ENCODE assay signal across 8 mouse cellular contexts in genomic region chr1:152955564-152956211, GRCm38 (mm10). TPM values are rescaled to one million over a fixed set of nuclear protein-coding genes. Genes with fewer than 3 reads are reported as not detected.
A peak's percentile ranks its signal among the peaks of the same experiment; 100 is the strongest.
DNase-seq lines count a peak whose midpoint lies in the region; ATAC-seq and TF ChIP-seq lines count a peak whose summit lies in the region.

No protein-coding gene starts in this region.

- H3K9ac ChIP-seq in liver, embryonic 11.5 days (ENCODE audit: low read depth, low read length): no peak overlapping the region
- no peak overlapping the region for H3K9ac ChIP-seq in liver, postnatal 0 days (replicated peaks)
- peak overlapping the region; percentile 76 for H3K9ac ChIP-seq in forebrain, postnatal 0 days

- TF ChIP-seq EP300 in liver, postnatal 0 days (IDR thresholded peaks at IDR 0.05; ENCODE audit: low read depth): no peak

- H3K27me3 ChIP-seq in liver, embryonic 11.5 days (replicated peaks; ENCODE audit: control insufficient read depth, insufficient read depth, low read length): peaks cover 37% of the 10 kb centered on the region
- H3K27me3 ChIP-seq in liver, postnatal 0 days (ENCODE audit: insufficient read depth, low read length): peaks cover 37% of the 10 kb centered on the region
- H3K27me3 ChIP-seq in forebrain, postnatal 0 days (ENCODE audit: insufficient read depth, low read length): no peaks in the 10 kb centered on the region; the same call in 1 of the 2 replicates
- H3K27me3 ChIP-seq in limb, embryonic 10.5 days (ENCODE audit: low read depth, poor library complexity, severe bottlenecking): peaks cover 53% of the 10 kb centered on the region

- no peak for TF ChIP-seq POLR2A in olfactory bulb, adult 2 months (IDR thresholded peaks at IDR 0.05; ENCODE audit: insufficient read depth, low read depth, low read length)

- H3K4me1 ChIP-seq in liver, embryonic 11.5 days (replicated peaks; ENCODE audit: control insufficient read depth, insufficient read depth, low read length): no peaks in the 10 kb centered on the region; the same call in 1 of the 2 replicates
- H3K4me1 ChIP-seq in liver, postnatal 0 days (ENCODE audit: insufficient read depth): peaks cover 4% of the 10 kb centered on the region; the same call in 1 of the 2 replicates
- peaks cover 6% of the 10 kb centered on the region; the same call in 1 of the 2 replicates for H3K4me1 ChIP-seq in forebrain, postnatal 0 days (ENCODE audit: insufficient read depth)
- peaks cover 18% of the 10 kb centered on the region for H3K4me1 ChIP-seq in limb, embryonic 10.5 days
- peaks cover 7% of the 10 kb centered on the region for H3K4me1 ChIP-seq in olfactory bulb, adult 2 months (ENCODE audit: control insufficient read depth, insufficient read depth, low read length)

- H3K4me2 ChIP-seq in liver, embryonic 11.5 days: peak overlapping the region; percentile 60
- H3K4me2 ChIP-seq in liver, postnatal 0 days (ENCODE audit: low read depth, low read length): no peak overlapping the region
- H3K4me2 ChIP-seq in forebrain, postnatal 0 days (ENCODE audit: low read depth): peak overlapping the region; percentile 81

- 3% methylated on average over 40 of the region's 40 CpGs for WGBS in liver, embryonic 11.5 days
- 4% methylated on average over 40 of the region's 40 CpGs for WGBS in liver, postnatal 0 days (ENCODE audit: insufficient replicate concordance)
- 2% methylated on average over 40 of the region's 40 CpGs for WGBS in forebrain, postnatal 0 days
- WGBS in limb, embryonic 10.5 days: 2% methylated on average over 40 of the region's 40 CpGs
- WGBS in olfactory bulb, adult 2 months: 1% methylated on average over 40 of the region's 40 CpGs

- TF ChIP-seq CTCF in liver, postnatal 0 days (IDR thresholded peaks at IDR 0.05; ENCODE audit: low read depth): no peak
- no peak for TF ChIP-seq CTCF in forebrain, postnatal 0 days (IDR thresholded peaks at IDR 0.05; ENCODE audit: low read depth)
- no peak for TF ChIP-seq CTCF in olfactory bulb, adult 2 months (IDR thresholded peaks at IDR 0.05; ENCODE audit: insufficient read depth, low read depth, low read length)

- no peak overlapping the region for H3K27ac ChIP-seq in liver, embryonic 11.5 days (ENCODE audit: low read depth, low read length)
- H3K27ac ChIP-seq in liver, postnatal 0 days (ENCODE audit: low read depth): no peak overlapping the region
- peak overlapping the region; percentile 94 for H3K27ac ChIP-seq in forebrain, postnatal 0 days (ENCODE audit: low read depth, low read length)
- no peak overlapping the region for H3K27ac ChIP-seq in limb, embryonic 10.5 days
- H3K27ac ChIP-seq in olfactory bulb, adult 2 months (ENCODE audit: insufficient read depth, low read depth, low read length): no peak overlapping the region

- ATAC-seq in liver, embryonic 11.5 days (replicated peaks; ENCODE audit: low FRiP score): no peak
- no peak for ATAC-seq in liver, postnatal 0 days
- ATAC-seq in forebrain, postnatal 0 days: peak; percentile 54

- no peaks in the 10 kb centered on the region for H3K9me3 ChIP-seq in liver, embryonic 11.5 days (ENCODE audit: control insufficient read depth, low read length)
- H3K9me3 ChIP-seq in liver, postnatal 0 days (ENCODE audit: low read length): no peaks in the 10 kb centered on the region
- no peaks in the 10 kb centered on the region for H3K9me3 ChIP-seq in forebrain, postnatal 0 days (ENCODE audit: low read length)
- H3K9me3 ChIP-seq in limb, embryonic 10.5 days (replicated peaks): no peaks in the 10 kb centered on the region

- DNase-seq in liver, embryonic 11.5 days (ENCODE audit: low spot score): peak; percentile 37
- no peak for DNase-seq in liver, postnatal 0 days
- DNase-seq in cerebellum, adult 9-11 months: peak; percentile 65
- DNase-seq in forebrain, postnatal 0 days: peak; percentile 55
- DNase-seq in limb, embryonic 10.5 days (ENCODE audit: low spot score): peak; percentile 42
- DNase-seq in urinary bladder, adult 2 months (ENCODE audit: low spot score): no peak
- DNase-seq in spleen, postnatal 4 days (ENCODE audit: low spot score in 2 of 2): no peak

- H3K36me3 ChIP-seq in liver, embryonic 11.5 days (ENCODE audit: control insufficient read depth, insufficient read depth, low read length): no peaks in the 10 kb centered on the region
- no peaks in the 10 kb centered on the region for H3K36me3 ChIP-seq in liver, postnatal 0 days (replicated peaks; ENCODE audit: insufficient read depth, low read length)
- no peaks in the 10 kb centered on the region for H3K36me3 ChIP-seq in forebrain, postnatal 0 days (ENCODE audit: insufficient read depth)
- no peaks in the 10 kb centered on the region for H3K36me3 ChIP-seq in limb, embryonic 10.5 days

- H3K4me3 ChIP-seq in liver, embryonic 11.5 days (ENCODE audit: low read depth, low read length): peak overlapping the region; percentile 30; the same call in 1 of the 2 replicates
- H3K4me3 ChIP-seq in liver, postnatal 0 days (ENCODE audit: low read depth, low read length): no peak overlapping the region
- peak overlapping the region; percentile 82 for H3K4me3 ChIP-seq in forebrain, postnatal 0 days (ENCODE audit: low read depth, low read length)
- peak overlapping the region; percentile 53 for H3K4me3 ChIP-seq in limb, embryonic 10.5 days
- peak overlapping the region; percentile 77 for H3K4me3 ChIP-seq in olfactory bulb, adult 2 months (ENCODE audit: insufficient read depth, low read depth, low read length)

RNA-seq across cellular contexts. Expression of gene Nmnat2, which starts 0.9 kb away (rescaled TPM):
- 0.10 and 0.27 TPM in 2 replicates for polyA plus RNA-seq in liver, embryonic 11.5 days (2014; fragmentation: Nextera tagmentation; extraction: Ambion mirVana)
- polyA plus RNA-seq in liver, postnatal 0 days (2015; fragmentation: Nextera tagmentation; extraction: Ambion mirVana): 0.06 and 0.09 TPM in 2 replicates
- 129 and 142 TPM in 2 replicates for total RNA-seq in forebrain, postnatal 0 days (2014; rRNA removed)
- polyA plus RNA-seq in forebrain, postnatal 0 days (2015; fragmentation: Nextera tagmentation; extraction: Ambion mirVana): 62.0 and 81.8 TPM in 2 replicates
- 0.75 and 1.6 TPM in 2 replicates for polyA plus RNA-seq in limb, embryonic 10.5 days (2016; fragmentation: Nextera tagmentation; extraction: Ambion mirVana)
- not detected in 2 replicates for polyA plus RNA-seq in olfactory bulb, adult 2 months (2012; ENCODE audit: insufficient read depth, insufficient read length, low replicate concordance, missing spikeins)
- polyA plus RNA-seq in urinary bladder, adult 2 months (2012; rRNA removed): 2.2 and 2.5 TPM in 2 replicates

RNA-seq across cellular contexts. Expression of gene Smg7, which starts 53.2 kb away (rescaled TPM):
- polyA plus RNA-seq in liver, embryonic 11.5 days (2014; fragmentation: Nextera tagmentation; extraction: Ambion mirVana): 28.5 and 29.5 TPM in 2 replicates
- 6.1 and 6.6 TPM in 2 replicates for polyA plus RNA-seq in liver, postnatal 0 days (2015; fragmentation: Nextera tagmentation; extraction: Ambion mirVana)
- total RNA-seq in forebrain, postnatal 0 days (2014; rRNA removed): 46.9 and 67.7 TPM in 2 replicates
- polyA plus RNA-seq in forebrain, postnatal 0 days (2015; fragmentation: Nextera tagmentation; extraction: Ambion mirVana): 19.0 and 26.1 TPM in 2 replicates
- polyA plus RNA-seq in limb, embryonic 10.5 days (2016; fragmentation: Nextera tagmentation; extraction: Ambion mirVana): 37.0 and 38.8 TPM in 2 replicates
- 387 TPM in 1 of 2 replicates, not detected in the other for polyA plus RNA-seq in olfactory bulb, adult 2 months (2012; ENCODE audit: insufficient read depth, insufficient read length, low replicate concordance, missing spikeins)
- polyA plus RNA-seq in urinary bladder, adult 2 months (2012; rRNA removed): 24.3 and 27.9 TPM in 2 replicates

Comparison
In these comparisons a context has a peak if more than half of its experiments do, and no peak if none do; other contexts are left out.
1. DNase-seq: peak in liver, embryonic 11.5 days (single experiment), cerebellum, adult 9-11 months (single experiment), forebrain, postnatal 0 days (single experiment) and limb, embryonic 10.5 days (single experiment); none in liver, postnatal 0 days (single experiment), urinary bladder, adult 2 months (single experiment) and spleen, postnatal 4 days (0 of 2).